Mouse (Mus musculus): ENCODE results near the gene Zrsr2. TPM values are rescaled to one million over a fixed set of nuclear protein-coding genes. Genes with fewer than 3 reads are reported as not detected.
A peak's percentile ranks its signal among the peaks of the same experiment; 100 is the strongest.

Gene Zrsr2
- 11.0 and 12.7 TPM in 2 replicates for polyA plus RNA-seq (2015; fragmentation: Nextera tagmentation; extraction: Ambion mirVana)

DNA sequence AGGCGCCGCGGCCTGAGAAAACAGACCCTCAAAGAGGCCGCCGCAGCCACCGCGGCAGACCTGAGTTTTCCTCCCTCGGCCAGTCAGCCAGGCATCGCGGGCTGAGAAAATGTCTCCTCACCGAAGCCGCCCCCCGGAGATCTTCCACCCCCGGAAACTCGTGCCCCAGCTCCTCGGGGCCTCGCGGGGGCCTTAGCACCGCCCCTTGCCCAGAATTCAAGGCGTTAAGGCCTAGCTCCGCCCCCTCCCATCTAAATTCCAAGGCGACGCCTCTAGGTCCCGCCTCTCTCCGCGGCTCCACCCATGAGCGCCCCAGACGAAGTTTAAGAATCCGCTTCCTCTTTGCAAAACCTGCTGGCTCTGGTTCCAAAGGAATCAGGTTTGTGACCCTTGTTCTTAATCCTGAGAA is at the start of gene Zrsr2:
Zrsr2 (minus strand) TSS at position 195 of the 409 bp plus-strand sequence.
- Histone ChIP-seq H3K9ac (ENCODE audit: low read depth, low read length) (peak within 1 kb of the TSS; percentile 90), H3K27ac (ENCODE audit: low read length) (peak within 1 kb of the TSS; percentile 98), H3K4me3 (ENCODE audit: low read depth, low read length) (peak within 1 kb of the TSS; percentile 82), H3K4me1 (ENCODE audit: control insufficient read depth, low read depth, low read length) (peaks cover 2% of the 10 kb centered on the region), H3K36me3 (ENCODE audit: control insufficient read depth, insufficient read depth) (peaks cover 9% of the 10 kb centered on the region), H3K9me3 (replicated peaks; ENCODE audit: control insufficient read depth, low read length) (no peaks in the 10 kb centered on the region; the same call in 1 of the 2 replicates), H3K4me2 (ENCODE audit: low read depth, low read length) (peak within 1 kb of the TSS; percentile 63), H3K27me3 (ENCODE audit: control insufficient read depth, insufficient read depth, low read depth, low read length) (no peaks in the 10 kb centered on the region)
- WGBS (ENCODE audit: insufficient replicate concordance) = 15% methylated on average over 25 of the region's 29 CpGs
- ATAC-seq (ENCODE audit: low read depth) = peak; percentile 91

DNA sequence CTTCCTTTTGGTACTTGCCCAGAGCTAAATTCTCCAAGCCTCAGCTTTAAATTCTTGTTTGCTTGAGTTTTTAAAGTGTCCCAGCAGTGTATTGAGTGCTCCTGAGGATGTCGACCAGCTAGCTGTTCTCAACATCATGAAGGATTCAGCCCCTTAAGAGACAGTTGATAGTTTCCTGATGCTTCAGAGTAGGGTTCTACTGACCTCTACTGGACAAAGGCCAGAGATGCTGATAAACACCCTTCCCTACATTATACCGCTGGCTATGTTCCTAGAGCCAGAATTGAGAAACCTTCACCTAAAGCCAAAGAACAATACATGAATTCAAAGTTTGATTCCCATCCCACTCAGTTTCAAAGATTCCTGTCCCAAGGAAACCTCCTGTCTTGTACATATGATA is 46.3 kb upstream of the Zrsr2 start:
- WGBS (ENCODE audit: insufficient replicate concordance) = 23% methylated on average over 2 of the region's 2 CpGs
- H3K9ac ChIP-seq (ENCODE audit: low read depth, low read length) = no peak overlapping the region
- H3K9me3 ChIP-seq (replicated peaks; ENCODE audit: control insufficient read depth, low read length) = no peaks in the 10 kb centered on the region
- no peak for ATAC-seq (ENCODE audit: low read depth)
- no peak overlapping the region for H3K27ac ChIP-seq (ENCODE audit: low read length)
- no peaks in the 10 kb centered on the region for H3K4me1 ChIP-seq (ENCODE audit: control insufficient read depth, low read depth, low read length)
- no peaks in the 10 kb centered on the region for H3K36me3 ChIP-seq (ENCODE audit: control insufficient read depth, insufficient read depth)
- H3K27me3 ChIP-seq (ENCODE audit: control insufficient read depth, insufficient read depth, low read depth, low read length) = no peaks in the 10 kb centered on the region
- no peak overlapping the region for H3K4me3 ChIP-seq (ENCODE audit: low read depth, low read length)
- H3K4me2 ChIP-seq (ENCODE audit: low read depth, low read length) = no peak overlapping the region

DNA sequence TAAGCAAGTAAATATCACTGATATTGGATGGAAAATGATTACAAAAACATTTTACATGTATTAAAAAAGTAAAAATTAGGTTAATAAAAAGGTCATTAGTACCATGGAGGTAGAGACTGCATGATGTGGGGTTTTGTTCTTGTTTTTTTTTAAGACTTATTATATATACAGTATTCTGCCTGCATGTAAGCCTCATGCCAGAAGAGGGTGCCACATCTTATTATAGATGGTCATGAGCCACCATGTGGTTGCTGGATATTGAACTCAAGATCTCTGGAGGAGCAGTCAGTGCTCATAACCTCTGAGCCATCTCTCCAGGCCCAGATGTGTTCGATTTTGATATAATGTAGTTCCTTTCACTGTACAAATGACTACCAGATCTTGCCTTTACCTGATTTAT is 41.4 kb upstream of the Zrsr2 start:
- H3K4me1 ChIP-seq (ENCODE audit: control insufficient read depth, low read depth, low read length) = no peaks in the 10 kb centered on the region
- H3K4me2 ChIP-seq (ENCODE audit: low read depth, low read length) = no peak overlapping the region
- no peak overlapping the region for H3K27ac ChIP-seq (ENCODE audit: low read length)
- 55% methylated on average over 1 of the region's 1 CpGs for WGBS (ENCODE audit: insufficient replicate concordance)
- no peaks in the 10 kb centered on the region for H3K9me3 ChIP-seq (replicated peaks; ENCODE audit: control insufficient read depth, low read length)
- H3K9ac ChIP-seq (ENCODE audit: low read depth, low read length) = no peak overlapping the region
- no peaks in the 10 kb centered on the region for H3K36me3 ChIP-seq (ENCODE audit: control insufficient read depth, insufficient read depth)
- no peak for ATAC-seq (ENCODE audit: low read depth)
- no peak overlapping the region for H3K4me3 ChIP-seq (ENCODE audit: low read depth, low read length)
- no peaks in the 10 kb centered on the region for H3K27me3 ChIP-seq (ENCODE audit: control insufficient read depth, insufficient read depth, low read depth, low read length)

DNA sequence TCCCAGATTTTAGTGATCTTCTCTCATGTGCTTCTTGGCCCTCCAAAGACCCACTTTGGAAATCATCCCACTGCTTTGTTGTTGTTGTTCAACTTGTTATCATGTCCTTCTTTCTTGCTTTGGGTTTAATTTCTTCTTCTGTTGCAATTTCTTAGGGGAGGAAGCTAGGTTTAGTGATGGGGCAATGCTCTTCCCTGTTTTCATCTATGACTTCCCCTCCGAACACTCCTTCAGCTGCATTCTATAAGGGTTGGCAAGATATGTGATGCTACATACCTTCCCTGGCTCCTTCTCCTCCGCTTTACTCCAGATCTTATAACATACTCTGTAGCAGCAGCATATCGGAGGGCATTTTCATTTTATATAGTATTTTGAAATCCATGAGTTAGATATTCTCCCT is 38.3 kb upstream of the Zrsr2 start:
- WGBS (ENCODE audit: insufficient replicate concordance) = 52% methylated on average over 3 of the region's 3 CpGs
- ATAC-seq (ENCODE audit: low read depth) = no peak

DNA sequence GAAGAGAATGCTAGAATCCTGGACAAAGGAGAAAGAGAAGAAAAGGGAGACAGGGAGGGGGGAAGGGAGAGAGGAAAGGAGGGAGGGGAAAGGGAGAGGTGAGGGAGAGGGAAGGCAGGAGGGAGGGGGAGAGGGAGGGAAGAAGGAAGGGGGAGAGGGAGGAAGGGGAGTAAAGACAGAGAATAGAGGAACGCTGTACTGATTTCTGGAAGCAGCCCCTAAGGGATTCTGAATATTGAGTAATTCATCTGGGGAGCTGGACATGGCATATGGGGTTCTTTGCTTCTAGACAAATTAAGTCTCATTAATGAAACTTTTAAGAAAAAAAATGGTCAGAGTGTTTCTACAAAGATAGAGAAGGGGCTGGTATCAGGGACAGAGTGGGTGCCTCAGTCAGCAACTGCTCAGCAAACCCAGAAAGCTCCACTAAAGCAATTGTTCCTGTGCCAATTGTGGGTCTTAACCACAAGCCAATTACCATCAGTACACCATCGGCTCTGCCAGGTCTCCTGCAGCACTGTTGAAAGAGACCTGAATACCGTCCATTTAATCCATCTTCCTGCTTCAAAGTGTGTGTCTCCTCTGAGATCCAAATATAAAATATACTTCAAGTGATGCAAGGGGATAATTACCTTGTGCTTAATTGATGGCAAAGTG is 29.4 kb upstream of the Zrsr2 start:
- H3K9me3 ChIP-seq (replicated peaks; ENCODE audit: control insufficient read depth, low read length) = no peaks in the 10 kb centered on the region
- no peak overlapping the region for H3K27ac ChIP-seq (ENCODE audit: low read length)
- H3K27me3 ChIP-seq (ENCODE audit: control insufficient read depth, insufficient read depth, low read depth, low read length) = no peaks in the 10 kb centered on the region
- no peaks in the 10 kb centered on the region for H3K36me3 ChIP-seq (ENCODE audit: control insufficient read depth, insufficient read depth)
- H3K9ac ChIP-seq (ENCODE audit: low read depth, low read length) = no peak overlapping the region
- H3K4me2 ChIP-seq (ENCODE audit: low read depth, low read length) = no peak overlapping the region
- H3K4me3 ChIP-seq (ENCODE audit: low read depth, low read length) = no peak overlapping the region
- 41% methylated on average over 3 of the region's 3 CpGs for WGBS (ENCODE audit: insufficient replicate concordance)
- H3K4me1 ChIP-seq (ENCODE audit: control insufficient read depth, low read depth, low read length) = no peaks in the 10 kb centered on the region
- ATAC-seq (ENCODE audit: low read depth) = no peak

More for the DNA sequence above, 38.3 kb upstream of the Zrsr2 start:
- no peaks in the 10 kb centered on the region for H3K4me1 ChIP-seq (ENCODE audit: control insufficient read depth, low read depth, low read length)
- H3K4me3 ChIP-seq (ENCODE audit: low read depth, low read length) = no peak overlapping the region
- H3K27me3 ChIP-seq (ENCODE audit: control insufficient read depth, insufficient read depth, low read depth, low read length) = no peaks in the 10 kb centered on the region
- H3K9me3 ChIP-seq (replicated peaks; ENCODE audit: control insufficient read depth, low read length) = no peaks in the 10 kb centered on the region
- H3K9ac ChIP-seq (ENCODE audit: low read depth, low read length) = no peak overlapping the region
- H3K36me3 ChIP-seq (ENCODE audit: control insufficient read depth, insufficient read depth) = no peaks in the 10 kb centered on the region
- H3K4me2 ChIP-seq (ENCODE audit: low read depth, low read length) = no peak overlapping the region
- no peak overlapping the region for H3K27ac ChIP-seq (ENCODE audit: low read length)

DNA sequence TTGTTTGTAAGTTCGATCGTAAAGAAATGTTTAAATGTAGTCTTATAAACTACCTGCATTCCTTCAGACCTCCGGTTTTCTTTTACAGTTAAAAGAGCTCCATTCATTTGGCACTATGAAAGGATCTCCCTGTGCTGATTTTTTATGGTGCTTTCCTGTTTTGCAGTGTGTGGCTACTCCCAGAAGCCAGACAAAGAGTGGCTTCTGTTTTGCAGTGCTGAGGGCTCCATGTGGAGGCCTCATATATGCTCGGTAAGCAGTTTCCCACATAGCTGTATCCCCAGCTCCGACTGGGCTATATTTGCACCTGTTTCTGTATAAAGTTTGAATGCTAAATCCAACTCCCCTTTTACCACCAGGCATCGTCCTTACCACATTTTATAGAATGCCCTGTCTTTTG is 23.7 kb upstream of the Zrsr2 start:
- WGBS (ENCODE audit: insufficient replicate concordance) = 67% methylated on average over 6 of the region's 6 CpGs
- Histone ChIP-seq H3K4me1 (ENCODE audit: control insufficient read depth, low read depth, low read length) (no peaks in the 10 kb centered on the region), H3K27ac (ENCODE audit: low read length) (no peak overlapping the region), H3K4me3 (ENCODE audit: low read depth, low read length) (no peak overlapping the region), H3K4me2 (ENCODE audit: low read depth, low read length) (no peak overlapping the region), H3K9me3 (replicated peaks; ENCODE audit: control insufficient read depth, low read length) (no peaks in the 10 kb centered on the region), H3K27me3 (ENCODE audit: control insufficient read depth, insufficient read depth, low read depth, low read length) (no peaks in the 10 kb centered on the region), H3K36me3 (ENCODE audit: control insufficient read depth, insufficient read depth) (no peaks in the 10 kb centered on the region), H3K9ac (ENCODE audit: low read depth, low read length) (no peak overlapping the region)
- no peak for ATAC-seq (ENCODE audit: low read depth)

DNA sequence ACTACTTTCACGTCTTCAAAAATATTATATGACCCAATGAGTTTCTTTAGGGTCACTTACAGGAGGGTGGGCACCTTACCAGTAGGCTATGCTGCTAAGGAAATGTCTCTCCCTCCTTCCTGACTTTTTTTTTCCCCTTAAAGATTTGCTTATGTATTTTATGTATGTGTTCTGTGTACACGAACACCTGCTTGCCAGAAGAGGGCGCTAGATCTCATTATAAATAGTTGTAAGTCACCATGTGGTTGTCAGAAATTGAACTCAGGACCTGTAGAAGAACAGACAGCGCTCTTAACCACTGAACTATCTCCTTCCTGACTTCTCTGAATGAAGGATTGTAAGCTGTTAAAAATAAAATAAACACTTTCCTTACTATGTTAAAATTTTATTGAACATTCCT is 23.0 kb upstream of the Zrsr2 start:
- H3K27ac ChIP-seq (ENCODE audit: low read length) = no peak overlapping the region
- H3K36me3 ChIP-seq (ENCODE audit: control insufficient read depth, insufficient read depth) = no peaks in the 10 kb centered on the region
- 33% methylated on average over 4 of the region's 4 CpGs for WGBS (ENCODE audit: insufficient replicate concordance)
- no peak overlapping the region for H3K9ac ChIP-seq (ENCODE audit: low read depth, low read length)
- no peaks in the 10 kb centered on the region for H3K9me3 ChIP-seq (replicated peaks; ENCODE audit: control insufficient read depth, low read length)
- no peak overlapping the region for H3K4me3 ChIP-seq (ENCODE audit: low read depth, low read length)
- H3K4me2 ChIP-seq (ENCODE audit: low read depth, low read length) = no peak overlapping the region
- H3K4me1 ChIP-seq (ENCODE audit: control insufficient read depth, low read depth, low read length) = no peaks in the 10 kb centered on the region
- H3K27me3 ChIP-seq (ENCODE audit: control insufficient read depth, insufficient read depth, low read depth, low read length) = no peaks in the 10 kb centered on the region
- ATAC-seq (ENCODE audit: low read depth) = no peak

DNA sequence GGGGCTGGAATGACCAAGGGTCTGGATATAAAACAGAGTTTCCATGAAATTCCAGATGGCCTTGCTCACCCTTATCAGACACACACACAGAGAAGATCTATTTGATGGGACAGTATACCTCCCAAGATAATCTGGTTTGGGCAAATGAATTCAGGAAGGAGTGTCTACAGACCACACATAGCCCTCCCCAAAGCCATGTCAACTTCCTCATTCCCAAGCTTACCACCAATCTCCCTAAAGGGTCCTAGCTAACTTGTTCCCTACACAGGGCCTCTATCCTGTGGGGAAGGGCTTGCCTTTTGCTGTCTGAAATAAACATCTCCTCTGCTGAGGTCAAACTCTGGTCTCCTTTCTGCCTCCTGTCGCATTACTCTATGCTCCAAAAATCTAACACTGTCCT is 22.6 kb upstream of the Zrsr2 start:
- H3K4me2 ChIP-seq (ENCODE audit: low read depth, low read length) = no peak overlapping the region
- 86% methylated on average over 1 of the region's 1 CpGs for WGBS (ENCODE audit: insufficient replicate concordance)
- ATAC-seq (ENCODE audit: low read depth) = no peak
- no peak overlapping the region for H3K9ac ChIP-seq (ENCODE audit: low read depth, low read length)
- no peaks in the 10 kb centered on the region for H3K4me1 ChIP-seq (ENCODE audit: control insufficient read depth, low read depth, low read length)
- H3K9me3 ChIP-seq (replicated peaks; ENCODE audit: control insufficient read depth, low read length) = no peaks in the 10 kb centered on the region
- no peak overlapping the region for H3K27ac ChIP-seq (ENCODE audit: low read length)
- H3K36me3 ChIP-seq (ENCODE audit: control insufficient read depth, insufficient read depth) = no peaks in the 10 kb centered on the region
- no peaks in the 10 kb centered on the region for H3K27me3 ChIP-seq (ENCODE audit: control insufficient read depth, insufficient read depth, low read depth, low read length)
- H3K4me3 ChIP-seq (ENCODE audit: low read depth, low read length) = no peak overlapping the region

DNA sequence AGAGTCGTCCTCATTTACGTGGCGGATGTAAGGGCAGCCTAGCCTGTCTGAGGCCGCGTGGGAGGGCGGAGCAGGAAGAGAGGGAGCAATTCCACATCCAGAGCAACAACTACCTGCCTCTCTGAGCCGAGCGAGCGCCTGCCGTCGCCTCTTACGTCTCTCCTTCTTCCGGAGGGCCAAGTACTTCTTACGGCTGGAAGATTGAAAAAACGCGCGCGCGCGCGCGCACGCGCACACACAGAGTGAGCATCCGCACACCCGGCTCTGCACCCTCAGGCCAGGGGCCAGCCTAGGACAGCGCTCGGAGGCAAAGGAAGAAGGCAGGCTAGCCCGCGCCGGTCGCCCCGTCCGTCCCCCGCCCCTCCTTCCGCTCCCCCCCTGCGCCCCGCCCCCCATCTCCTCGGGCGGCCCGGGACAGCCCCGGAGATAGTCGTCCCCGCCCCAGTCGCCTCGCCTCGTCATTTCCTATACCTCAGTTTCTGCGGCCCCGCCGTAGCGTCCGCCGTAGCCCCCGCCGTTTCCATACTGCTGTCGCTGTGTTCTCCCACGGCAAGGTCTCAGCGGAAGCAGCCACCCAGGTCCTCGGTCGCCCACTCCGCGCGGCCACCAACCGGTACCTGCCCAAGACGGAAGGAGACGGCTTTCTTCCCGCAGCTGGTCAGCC is 526 bp downstream of the Zrsr2 start:
- 23% methylated on average over 59 of the region's 67 CpGs for WGBS (ENCODE audit: insufficient replicate concordance)
- Histone ChIP-seq H3K9ac (ENCODE audit: low read depth, low read length) (peak overlapping the region; percentile 90), H3K27ac (ENCODE audit: low read length) (peak overlapping the region; percentile 98), H3K4me2 (ENCODE audit: low read depth, low read length) (peak overlapping the region; percentile 63), H3K4me3 (ENCODE audit: low read depth, low read length) (peak overlapping the region; percentile 82), H3K9me3 (replicated peaks; ENCODE audit: control insufficient read depth, low read length) (no peaks in the 10 kb centered on the region; the same call in 1 of the 2 replicates), H3K27me3 (ENCODE audit: control insufficient read depth, insufficient read depth, low read depth, low read length) (no peaks in the 10 kb centered on the region), H3K36me3 (ENCODE audit: control insufficient read depth, insufficient read depth) (peaks cover 12% of the 10 kb centered on the region), H3K4me1 (ENCODE audit: control insufficient read depth, low read depth, low read length) (peaks cover 2% of the 10 kb centered on the region)
- ATAC-seq (ENCODE audit: low read depth) = peak; percentile 93
